Mouse (Mus musculus): ENCODE results near the gene Gjb4. TPM values are rescaled to one million over a fixed set of nuclear protein-coding genes. Genes with fewer than 3 reads are reported as not detected.

The Gjb4 gene
- total and polyA plus RNA-seq, 3 experiments = 0.11 TPM; not detected in 2

DNA sequence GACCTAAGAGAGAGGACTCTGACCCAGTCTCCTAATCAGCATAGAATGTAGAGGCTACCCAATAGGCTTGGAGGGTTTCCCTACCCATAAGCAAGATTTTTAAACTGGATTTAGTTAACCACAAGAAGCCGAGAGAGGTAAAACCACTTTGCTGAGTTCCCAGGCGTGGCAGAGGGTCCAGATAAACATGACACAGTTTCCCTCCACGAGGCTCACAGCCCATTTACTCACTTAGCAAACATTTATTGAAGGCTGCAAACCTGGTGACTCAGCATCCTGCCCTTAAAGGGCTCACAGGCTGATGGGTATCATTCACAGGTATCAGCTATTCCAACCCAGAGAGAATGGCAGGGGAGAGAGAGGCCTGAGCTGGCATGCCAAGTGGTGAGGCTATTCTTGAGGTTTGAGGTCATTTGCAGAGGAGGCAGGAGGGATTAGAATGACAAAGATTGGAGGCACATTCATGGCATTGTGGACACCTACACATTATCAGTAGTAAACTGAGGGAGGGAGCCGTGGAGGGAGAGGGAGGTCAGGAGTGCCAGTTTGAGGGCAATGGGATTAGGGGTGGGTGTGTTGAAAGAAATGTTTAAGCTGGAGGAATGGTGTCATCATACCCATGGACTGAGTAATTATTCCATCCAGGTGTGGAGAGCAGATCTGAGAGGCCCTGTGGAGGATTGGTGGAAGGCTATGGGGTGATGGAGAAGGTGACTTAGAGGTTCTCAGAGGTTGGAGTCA lies 4.2 kb downstream of the Gjb4 start:
- DNase-seq = peak; percentile 45

DNA sequence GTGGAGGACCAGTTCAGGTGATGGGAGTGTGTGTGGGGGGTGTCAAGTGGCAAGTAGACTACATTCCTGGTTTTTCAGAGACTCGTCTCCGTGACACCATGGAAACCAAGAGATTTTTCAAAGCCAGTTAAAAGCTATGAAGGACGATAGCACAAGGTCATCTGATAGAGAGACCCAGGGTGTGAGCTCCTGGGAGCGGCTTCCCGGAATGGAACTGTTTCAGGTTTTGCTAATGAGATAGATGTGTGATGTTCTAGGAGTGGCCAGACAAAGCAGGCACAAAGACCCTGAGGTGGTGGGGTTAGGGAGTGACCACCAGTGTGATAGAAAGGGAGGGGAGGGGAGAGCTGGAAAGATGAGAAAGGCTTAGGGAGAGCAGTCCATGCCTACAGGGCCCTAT lies 8.9 kb downstream of the Gjb4 start:
- DNase-seq = no peak

DNA sequence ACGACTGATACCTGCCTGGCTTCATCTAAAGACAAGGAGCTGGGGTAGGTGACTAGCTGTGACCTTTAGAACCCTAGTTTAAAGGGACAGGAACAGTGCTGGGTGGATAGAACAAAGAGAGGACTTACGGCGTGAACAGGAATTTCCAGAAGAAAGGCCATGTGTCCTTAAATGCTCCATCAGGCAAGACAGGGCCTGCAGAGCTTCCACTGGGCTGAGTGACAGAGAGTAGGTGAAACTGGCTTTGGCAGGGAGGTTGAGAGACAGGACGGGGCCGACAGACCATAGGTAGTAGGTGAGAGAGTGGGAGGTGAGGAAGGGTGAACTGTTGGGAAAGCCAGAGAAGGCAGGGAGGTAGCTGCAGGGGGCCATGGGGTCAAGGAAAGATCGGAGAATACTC lies 12.5 kb downstream of the Gjb4 start:
- no peak for DNase-seq

DNA sequence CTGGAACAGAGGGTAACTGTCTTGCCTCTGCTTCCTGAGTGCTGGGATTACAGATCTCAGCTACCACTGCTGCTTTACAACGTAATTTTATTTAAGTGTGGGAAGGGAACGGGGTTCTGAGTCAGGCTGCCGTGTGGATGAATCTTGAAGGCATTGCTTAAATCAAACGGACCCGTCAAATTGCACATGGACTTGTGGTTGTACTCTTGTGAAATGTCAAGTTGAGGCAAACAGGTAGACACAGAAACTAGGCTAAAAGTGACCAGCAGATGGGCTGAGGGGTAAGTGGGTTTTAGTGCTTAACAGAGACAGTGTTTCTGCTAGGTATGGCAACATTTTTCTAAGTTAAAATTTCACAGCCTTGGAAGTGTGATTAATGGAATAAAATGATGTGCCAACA lies 16.2 kb downstream of the Gjb4 start:
- DNase-seq = no peak

DNA sequence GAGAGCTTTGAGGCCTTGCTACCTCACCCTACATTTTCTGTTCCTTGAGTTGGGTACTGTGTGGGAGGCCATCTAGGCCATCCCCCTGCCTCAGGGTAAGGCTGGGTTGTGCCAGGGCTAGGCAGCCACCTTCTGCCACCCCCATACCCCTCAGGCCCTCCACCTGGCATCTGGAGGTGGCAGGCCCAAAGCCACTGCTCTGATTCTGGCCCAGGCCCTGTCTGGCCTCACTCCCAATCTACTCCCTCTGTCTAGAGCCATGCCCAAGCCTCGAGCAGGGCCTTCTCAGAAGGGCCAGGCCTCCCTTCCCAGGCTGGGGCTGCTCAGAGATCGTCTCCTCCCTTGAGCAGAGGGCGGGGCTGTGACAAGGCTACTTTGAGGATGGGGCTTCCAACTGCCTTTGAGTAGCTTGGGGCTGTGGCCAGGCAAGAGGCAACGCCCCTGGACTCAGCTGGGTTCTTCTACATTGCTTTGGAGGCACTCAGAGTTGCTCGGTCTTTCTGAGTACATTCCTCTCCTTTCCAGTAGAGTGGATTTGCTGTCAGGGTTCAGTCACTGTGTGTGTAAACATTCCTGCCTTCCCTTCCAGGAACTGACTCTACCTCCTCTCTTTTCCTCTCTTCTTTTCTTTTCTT lies 18.9 kb downstream of the Gjb4 start:
- no peak for DNase-seq

DNA sequence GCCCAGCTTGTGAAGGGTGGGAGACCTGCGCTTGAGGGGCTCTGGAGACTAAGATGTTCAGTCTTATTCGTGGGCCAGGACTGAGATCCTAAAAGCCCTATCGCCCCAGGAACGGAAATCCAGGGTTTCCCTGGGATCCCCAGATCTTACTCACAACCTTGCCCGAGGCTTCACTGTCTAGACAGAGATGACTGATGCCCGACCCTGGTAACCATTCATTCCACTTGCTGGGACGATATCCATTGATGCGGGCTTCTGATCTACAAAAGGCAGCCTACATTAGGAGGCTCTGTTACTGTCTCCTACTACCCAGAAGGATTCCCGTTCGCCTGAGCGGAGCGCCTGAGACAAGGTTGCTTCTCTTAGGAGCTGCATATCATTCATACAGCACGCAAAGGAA lies 22.7 kb downstream of the Gjb4 start:
- no peak for DNase-seq

DNA sequence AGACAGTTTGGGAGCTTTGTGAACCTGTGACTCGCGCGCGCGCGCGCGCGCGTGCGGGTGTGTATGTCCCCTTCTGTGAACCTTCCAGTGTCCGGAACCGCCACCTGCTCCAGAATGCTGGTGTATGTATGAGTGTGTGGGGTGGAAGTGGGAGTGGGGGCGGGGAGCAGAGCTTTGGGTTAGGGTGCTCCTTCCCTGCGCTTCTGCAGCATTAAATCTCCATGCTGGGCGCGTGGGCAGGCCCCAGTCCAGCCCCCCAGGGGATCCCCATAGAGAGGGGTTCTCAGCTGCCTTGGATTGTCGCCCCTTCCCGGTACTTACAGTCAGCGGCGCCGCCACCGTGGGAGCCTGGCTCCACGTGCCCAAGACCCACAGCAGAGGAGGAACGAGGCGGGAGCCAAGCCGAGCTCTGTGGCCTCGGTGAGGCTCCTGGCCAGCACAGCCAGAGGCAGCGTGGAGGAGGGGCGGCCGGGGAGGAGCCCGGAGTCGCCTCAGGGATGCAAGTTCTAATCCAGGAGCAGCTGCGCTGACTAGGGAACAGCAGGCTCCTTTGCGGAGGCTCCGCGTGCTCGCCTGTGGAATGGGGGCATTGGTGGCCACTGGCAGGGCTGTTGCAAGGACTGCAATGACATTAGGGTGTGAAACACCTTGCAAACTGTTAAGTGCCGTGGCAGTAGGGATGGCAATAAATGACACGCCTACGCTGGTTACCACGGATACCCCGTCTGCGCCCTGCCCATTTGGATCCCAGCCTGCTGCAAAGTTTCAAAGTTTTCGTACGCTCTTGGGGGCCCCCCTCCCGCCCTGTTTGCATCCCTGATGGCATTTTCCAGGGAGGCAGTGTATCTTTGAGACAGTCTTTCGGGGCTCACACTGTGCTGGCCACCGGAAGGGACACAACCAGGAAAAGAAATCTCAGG lies 23.4 kb downstream of the Gjb4 start, which contains the start of gene Gjb3:
Gene Gjb3 (minus strand): TSS at position 664 of the 920 bp plus-strand sequence.
- DNase-seq = peak; percentile 25

DNA sequence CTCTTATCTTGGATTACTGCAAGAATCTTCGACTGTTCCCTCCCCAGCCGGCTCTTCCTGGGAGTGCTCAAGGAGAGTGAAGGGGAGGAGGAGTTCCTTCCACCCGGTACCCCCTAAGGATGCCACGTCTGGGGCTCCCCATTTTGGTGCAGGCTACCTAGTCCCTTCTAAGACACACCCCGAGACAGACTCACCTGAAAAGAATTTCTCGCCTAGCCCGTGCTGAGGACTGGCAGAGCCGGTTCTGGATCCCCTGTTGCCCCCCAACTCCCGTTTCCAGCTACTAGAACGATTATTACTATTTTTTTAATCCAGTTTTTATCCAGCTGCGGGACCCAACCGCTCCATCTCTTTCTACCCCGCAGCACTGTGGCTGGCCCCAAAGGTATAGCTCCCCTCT lies 24.1 kb downstream of the Gjb4 start:
- DNase-seq = no peak

DNA sequence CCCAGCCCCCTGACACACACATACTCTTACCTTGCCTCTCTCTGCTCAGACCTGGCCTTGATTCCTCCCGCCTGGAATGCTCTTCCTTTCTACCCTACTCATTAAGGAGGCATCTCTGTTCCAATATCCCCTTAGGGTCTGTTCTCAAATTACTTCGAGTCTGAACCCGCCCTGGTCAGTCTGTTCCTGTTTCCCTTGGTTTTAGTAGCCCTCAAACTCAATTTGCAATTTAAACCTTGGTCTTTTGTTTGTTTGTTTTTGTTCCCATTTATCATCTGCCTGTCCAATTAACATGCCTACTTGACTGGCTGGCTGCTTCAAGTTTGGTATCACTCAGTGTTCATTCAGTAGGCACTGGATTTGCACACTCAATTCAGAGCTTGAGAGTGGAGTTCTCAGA lies 24.8 kb downstream of the Gjb4 start:
- DNase-seq = no peak

DNA sequence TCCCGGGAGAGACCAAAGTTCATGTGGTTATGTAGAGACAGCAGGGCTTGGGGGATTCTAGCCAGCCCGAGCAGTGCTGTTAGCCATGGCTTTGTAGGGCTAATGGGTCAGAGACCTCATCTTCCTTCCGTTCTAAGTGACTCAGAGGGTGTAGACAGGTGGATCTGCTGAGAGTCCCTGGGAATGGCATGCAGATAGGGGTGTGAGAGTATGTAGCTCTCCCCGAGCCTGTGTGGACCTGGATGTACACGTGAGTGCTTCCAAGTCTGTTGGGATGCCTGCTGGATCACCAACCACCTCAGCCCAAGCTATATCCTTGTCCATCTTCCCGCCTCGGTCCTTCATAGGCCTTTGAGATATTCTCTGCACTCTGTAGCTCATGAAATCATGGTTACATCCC lies 25.5 kb downstream of the Gjb4 start:
- DNase-seq = no peak

DNA sequence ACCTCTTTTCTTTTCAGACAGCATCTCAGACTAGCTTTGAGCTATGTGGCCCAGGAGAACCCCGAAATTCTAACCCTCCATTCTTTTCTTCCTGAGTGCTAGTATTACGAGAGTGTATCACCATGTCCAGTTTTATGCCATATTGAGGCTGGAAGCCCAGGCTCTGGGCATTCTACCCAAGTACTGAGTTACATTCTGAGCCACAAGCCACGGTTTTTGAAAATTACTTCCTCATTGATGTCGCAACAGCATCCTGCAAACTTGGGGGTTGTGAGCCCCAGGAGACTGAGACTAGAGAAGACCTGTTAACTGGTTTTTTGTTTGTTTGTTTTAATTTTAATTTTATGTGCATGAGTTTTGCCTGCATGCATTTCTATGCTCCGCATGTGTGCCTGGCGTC lies 26.1 kb downstream of the Gjb4 start:
- no peak for DNase-seq

DNA sequence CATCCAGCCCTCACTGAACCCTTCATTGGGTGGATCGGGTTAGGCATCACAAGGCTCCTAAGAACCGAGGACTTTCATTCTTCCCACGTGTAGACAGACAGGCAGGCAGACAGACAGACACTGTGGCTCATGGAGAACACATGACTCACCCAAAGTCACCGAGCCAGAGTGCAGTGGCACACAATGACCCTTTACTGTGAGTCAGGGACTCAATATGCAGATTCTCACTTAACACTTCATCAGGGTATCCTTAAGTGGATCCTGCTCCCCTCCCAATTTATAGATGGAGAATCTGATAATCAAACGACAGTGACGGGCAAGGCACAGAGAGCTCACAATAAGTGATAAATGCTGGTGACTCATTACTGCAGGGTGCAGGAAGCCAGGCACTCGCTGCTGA lies 26.6 kb downstream of the Gjb4 start:
- peak; percentile 54 for DNase-seq

DNA sequence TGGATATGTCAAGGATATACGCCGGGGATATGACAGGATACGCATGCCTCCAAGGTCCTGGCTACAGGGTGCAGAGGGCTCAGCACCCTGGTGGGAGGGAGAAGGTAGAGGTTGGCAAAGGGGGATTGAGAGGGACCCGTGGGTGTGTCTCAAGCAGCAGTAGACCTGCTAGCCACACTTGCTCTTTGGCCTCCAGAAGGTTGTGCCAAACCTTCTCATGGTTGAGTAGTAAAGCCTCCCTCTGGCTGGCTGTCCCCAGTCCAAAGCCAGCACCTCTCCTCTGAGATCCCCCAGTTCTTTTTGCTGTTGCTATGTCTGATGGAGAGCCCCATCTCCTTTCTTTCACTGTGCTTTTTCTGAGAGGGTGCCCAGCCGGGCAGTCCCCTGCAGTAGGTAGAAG lies 28.6 kb downstream of the Gjb4 start:
- no peak for DNase-seq

DNA sequence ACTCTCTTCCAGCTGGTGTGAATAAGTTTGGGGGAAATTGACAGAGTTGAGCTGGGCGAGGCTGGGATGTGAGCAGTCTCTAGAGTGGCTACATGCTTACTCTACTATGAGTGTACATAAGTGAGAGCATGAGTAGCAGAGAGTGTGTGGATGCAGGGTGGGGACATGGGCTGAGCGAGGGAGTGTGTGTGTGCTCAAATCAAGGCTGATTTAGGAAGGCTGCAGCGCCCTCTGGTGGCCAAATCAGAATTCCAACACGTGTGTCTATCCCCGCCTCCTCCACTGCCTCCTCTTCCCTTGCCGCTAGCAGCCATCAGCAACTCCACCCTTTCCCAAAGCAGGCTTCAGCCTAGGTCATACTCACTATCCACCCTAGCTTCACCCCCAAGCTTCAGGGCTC lies 29.1 kb downstream of the Gjb4 start:
- DNase-seq = peak; percentile 68

DNA sequence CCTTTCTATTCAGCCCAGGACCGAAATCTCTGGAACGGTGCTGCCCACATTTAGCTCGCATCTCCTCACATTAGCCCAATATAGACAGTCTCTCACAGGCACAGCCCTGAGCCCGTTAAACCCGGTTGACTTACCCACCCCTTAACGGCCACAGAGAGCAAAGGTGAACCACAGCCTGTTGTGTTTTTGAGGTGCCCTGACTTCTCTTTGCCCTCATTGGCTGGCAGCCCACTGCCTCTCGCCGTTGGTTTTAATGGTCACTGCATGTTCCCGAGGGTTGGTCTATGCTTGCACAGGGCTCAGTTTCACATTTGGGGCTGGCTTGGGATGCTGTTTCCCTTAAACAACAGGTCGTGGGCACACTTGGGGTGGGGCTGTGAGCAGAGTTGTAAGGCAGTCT lies 29.6 kb downstream of the Gjb4 start:
- DNase-seq = no peak

DNA sequence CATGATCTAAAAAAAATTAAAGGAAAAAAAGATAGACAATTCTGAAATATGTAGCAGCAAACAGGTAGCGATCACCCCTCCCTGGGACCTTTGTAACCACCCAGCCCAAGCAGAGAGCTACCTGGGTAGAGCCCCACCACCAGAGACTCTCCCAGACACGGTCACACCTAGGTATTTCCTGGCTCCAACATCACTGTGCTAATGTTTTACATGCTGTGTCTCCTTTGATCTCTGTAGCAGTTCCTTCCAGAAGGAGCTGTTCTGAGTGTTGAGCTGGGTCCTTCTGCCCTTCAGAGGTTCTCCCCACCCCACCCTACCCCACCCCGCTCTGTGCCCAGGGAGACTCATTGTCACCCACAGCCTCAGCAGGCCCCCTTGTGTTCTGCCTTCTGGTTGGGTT lies 30.2 kb downstream of the Gjb4 start:
- DNase-seq = no peak

DNA sequence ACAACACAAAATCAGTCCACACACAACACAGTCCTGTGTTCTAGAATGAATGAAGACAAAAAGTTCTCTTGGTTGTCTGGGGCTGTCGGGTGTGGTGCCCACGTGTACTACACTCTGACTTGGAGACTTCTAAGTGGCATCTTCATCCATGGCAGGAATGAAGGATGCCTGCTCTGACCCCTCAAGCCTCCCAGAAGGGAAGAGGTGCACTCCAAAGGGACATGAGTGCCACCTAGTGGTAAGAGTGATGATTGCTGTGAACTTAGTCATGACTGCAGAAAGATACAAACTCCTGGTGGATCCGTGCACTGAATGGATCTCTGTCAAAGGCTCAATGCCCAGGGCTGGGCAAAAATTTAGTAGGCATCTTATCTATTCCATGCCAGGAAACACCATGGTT lies 34.3 kb downstream of the Gjb4 start:
- peak; percentile 67 for DNase-seq

DNA sequence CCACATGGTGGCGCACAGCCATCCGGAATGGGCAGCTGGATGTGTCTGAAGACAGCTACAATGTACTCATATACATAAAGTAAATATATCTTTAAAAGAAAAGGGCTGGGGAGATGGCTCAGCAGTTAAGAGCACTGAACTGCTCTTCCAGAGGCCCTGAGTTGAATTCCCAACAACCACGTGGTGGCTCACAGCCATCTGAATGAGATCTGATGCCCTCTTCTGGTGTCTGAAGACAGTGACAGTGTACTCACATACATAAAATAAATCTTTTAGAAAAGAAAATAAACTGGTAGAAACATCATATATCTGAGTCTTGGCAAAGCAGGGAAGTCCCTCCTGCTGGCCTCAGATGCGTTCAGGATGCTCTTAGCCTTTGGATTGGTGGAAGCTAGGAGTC lies 36.7 kb downstream of the Gjb4 start:
- no peak for DNase-seq

DNA sequence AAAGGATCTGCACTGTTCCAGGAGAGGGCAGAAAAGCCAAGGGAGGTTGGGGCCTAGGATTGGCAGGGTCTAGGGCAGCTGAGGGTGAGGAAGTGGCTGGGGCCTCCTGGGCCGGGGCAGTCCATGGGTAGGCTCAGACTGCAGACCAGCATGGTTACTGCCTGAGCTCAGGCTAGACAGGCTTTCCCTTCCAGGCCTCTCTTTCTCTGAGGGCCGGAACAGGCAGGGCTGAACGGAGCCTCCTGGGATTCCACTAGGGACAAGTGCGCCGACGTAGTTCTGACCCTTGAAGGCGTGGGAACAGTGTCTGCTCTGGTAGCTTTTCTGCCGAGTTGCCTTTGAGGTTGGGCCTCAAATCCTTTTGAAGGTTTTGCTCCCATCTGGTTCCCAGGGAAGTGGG lies 38.1 kb downstream of the Gjb4 start:
- DNase-seq = no peak

DNA sequence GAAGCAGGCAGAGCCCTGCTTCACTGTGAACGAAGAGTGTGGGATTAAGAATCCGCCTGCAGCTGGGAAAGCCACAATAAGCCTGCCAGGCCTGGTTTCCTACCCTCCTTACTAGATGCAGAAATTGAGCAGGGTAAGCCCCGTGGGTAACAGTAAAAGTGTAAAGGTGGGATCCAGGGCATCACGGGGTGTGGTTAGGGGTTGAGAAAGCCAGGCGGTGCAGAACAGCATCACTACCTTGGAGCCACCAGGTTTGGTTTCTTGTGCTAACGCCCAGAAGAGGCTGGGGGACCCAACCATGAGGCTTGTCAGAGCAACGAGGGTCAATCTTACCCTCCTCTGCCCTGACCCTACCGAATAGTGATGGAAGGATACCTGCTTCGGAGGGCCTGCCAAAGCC lies 39.3 kb downstream of the Gjb4 start:
- no peak for DNase-seq

DNA sequence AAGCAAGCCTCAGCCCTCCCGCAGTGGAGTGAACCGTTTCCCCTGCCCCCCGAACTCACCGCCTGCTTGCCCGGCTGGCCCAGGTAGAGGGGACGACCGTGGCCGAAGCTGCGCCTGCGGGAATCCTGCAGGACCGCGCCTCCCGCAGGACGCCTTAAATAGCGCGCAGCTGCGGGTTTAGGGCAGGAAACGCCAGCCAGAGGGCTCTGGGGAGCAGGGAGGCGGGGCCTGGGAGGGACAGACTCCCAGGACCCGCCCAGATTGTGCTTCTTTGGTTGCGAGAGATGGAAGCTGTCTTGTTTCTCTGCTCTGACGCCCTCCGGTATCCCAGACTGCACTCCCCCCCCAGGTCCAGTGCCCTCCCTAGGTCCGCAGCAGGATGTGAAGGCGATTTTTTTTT lies 40.0 kb downstream of the Gjb4 start, which contains the start of gene Gja4:
Gene Gja4 (minus strand): TSS at position 179 of the 400 bp plus-strand sequence.
- peak; percentile 88 for DNase-seq

DNA sequence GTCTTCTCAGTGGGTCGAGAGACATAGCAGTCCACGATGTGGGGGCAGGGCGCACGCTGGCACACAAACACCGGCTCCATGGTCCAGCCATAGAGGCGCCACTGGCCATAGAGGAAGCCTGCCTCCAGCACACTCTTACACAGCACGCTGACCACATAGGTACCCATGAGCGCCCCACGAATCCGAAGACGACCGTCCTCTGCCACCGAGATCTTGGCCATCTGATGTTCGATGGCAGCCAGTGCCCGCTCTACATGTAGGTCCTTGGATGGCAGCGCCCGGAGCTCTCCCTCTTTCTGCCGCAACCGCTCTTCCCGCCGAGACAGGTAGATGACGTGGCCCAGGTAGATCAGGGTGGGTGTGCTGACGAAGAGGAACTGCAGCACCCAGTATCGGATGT lies 41.5 kb downstream of the Gjb4 start:
- no peak for DNase-seq

DNA sequence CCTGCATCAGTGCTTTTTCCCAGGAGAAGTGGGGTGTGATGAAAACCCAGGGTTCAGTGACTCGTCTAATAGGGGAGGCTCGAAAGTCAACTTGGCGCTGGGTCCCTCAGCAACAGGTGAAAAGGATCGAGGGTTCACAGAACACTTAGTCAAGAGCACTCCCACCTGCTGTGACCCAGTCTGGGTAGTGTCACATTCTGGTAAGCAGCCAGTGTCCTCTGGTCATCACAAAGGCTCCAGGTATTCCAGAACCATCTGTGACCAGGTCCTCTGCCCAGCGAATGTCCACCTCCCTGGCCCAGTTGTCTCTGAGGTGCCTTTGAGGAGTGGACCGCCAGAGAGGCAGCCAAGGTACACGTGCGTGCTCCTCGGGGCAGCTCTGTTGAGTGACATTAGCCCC lies 42.3 kb downstream of the Gjb4 start:
- DNase-seq = no peak

All from adrenal gland, adult 2 months (tissue).